Mouse (Mus musculus) spleen, adult 12 weeks (tissue): ENCODE data around the gene Wnt10b.
A peak's percentile ranks its signal among the peaks of the same experiment; 100 is the strongest.
"Not testable (repeated sequence)": the region's sequence is repeated elsewhere in the genome, so short reads cannot be mapped to it uniquely, and the experiment has no call there.

Source experiments
- DNase-seq: peaks from one replicate; pipeline ENCODE4 v3.0.0; 2022; ENCODE audit warnings: low spot score

Gene Wnt10b

GRCm38 (mm10) chr15:98772511-98773211, 5.3 kb downstream of the Wnt10b start:
- no peak for DNase-seq

- DNase-seq, result no peak
These were observed 6.0 kb downstream of the Wnt10b start for GRCm38 (mm10) chr15:98771813-98772425.

- no peak for DNase-seq
These were observed 9.7 kb downstream of the Wnt10b start for GRCm38 (mm10) chr15:98768259-98768658.

- no peak for DNase-seq
These were observed 12.0 kb downstream of the Wnt10b start for GRCm38 (mm10) chr15:98765929-98766328.

GRCm38 (mm10) chr15:98762670-98763529, 15.1 kb downstream of the Wnt10b start, which contains the start of gene Arf3:
Arf3 (minus strand) TSS chr15:98763214.
- peak; percentile 83 for DNase-seq

GRCm38 (mm10) chr15:98762201-98762621, 15.7 kb downstream of the Wnt10b start:
- no peak for DNase-seq

- DNase-seq, result no peak
These were observed 23.8 kb downstream of the Wnt10b start for GRCm38 (mm10) chr15:98754125-98754524.

GRCm38 (mm10) chr15:98753021-98753423, 24.9 kb downstream of the Wnt10b start:
- DNase-seq, result no peak

- no peak for DNase-seq
These were observed 28.9 kb downstream of the Wnt10b start for GRCm38 (mm10) chr15:98749093-98749492.

GRCm38 (mm10) chr15:98747296-98747695, 30.7 kb downstream of the Wnt10b start:
- no peak for DNase-seq

GRCm38 (mm10) chr15:98746344-98746965, 31.5 kb downstream of the Wnt10b start:
- no peak for DNase-seq

GRCm38 (mm10) chr15:98743863-98744262, 34.1 kb downstream of the Wnt10b start:
- DNase-seq, result not testable (repeated sequence)

- DNase-seq, result no peak
These were observed 35.1 kb downstream of the Wnt10b start for GRCm38 (mm10) chr15:98742766-98743428.

- no peak for DNase-seq
These were observed 37.7 kb downstream of the Wnt10b start for GRCm38 (mm10) chr15:98740219-98740618.

- DNase-seq, result no peak
These were observed 39.2 kb downstream of the Wnt10b start for GRCm38 (mm10) chr15:98738796-98739195.

- DNase-seq, result no peak
These were observed 40.1 kb downstream of the Wnt10b start for GRCm38 (mm10) chr15:98737881-98738280.

GRCm38 (mm10) chr15:98736521-98736920, 41.4 kb downstream of the Wnt10b start:
- no peak for DNase-seq

GRCm38 (mm10) chr15:98733976-98734566, 43.9 kb downstream of the Wnt10b start:
- no peak for DNase-seq

- no peak for DNase-seq
These were observed 44.6 kb downstream of the Wnt10b start for GRCm38 (mm10) chr15:98733370-98733769.

GRCm38 (mm10) chr15:98732006-98732531, 45.9 kb downstream of the Wnt10b start:
- DNase-seq, result no peak

GRCm38 (mm10) chr15:98730790-98731189, 47.2 kb downstream of the Wnt10b start:
- DNase-seq, result no peak
